ENCODE assay signal across 26 mouse cellular contexts in the genomic region with DNA sequence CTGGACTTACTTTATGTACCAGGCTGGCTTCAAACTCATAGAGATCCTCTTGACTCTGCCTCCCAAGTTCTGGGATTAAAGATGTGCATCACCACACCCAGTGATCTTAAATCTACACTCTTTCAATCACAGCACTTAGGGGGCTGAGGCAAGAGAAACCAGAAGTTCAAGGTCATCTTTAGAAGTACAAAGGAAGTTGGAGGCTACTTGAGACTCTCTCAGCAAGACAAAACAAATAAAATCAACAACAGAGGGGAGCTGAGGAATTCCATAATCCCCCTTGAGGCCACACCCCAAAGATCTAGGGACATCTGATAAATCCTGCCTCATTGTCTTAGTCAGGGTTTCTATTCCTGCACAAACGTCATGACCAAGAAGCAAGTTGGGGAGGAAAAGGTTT. TPM values are rescaled to one million over a fixed set of nuclear protein-coding genes. Genes with fewer than 3 reads are reported as not detected.
DNase-seq lines count a peak whose midpoint lies in the region; ATAC-seq and TF ChIP-seq lines count a peak whose summit lies in the region.
"Had no signal": no experiment of that assay in that cellular context is flagged by ENCODE, and none has a peak within 500 bp of the region (broad histone marks: within the 10 kb centered on the region; RNA-seq: fewer than 3 reads in every experiment).

No protein-coding gene starts in this region.

- 25% methylated on average over 1 of the region's 1 CpGs for WGBS in heart, embryonic 12.5 days
- WGBS in kidney, postnatal 0 days: 10% methylated on average over 1 of the region's 1 CpGs
- 37% methylated on average over 1 of the region's 1 CpGs for WGBS in kidney, embryonic 15.5 days

- no peak for TF ChIP-seq CTCF in kidney, postnatal 0 days (IDR thresholded peaks at IDR 0.05; ENCODE audit: low read depth)

- H3K36me3 ChIP-seq in heart, embryonic 12.5 days: no peaks in the 10 kb centered on the region
- H3K36me3 ChIP-seq in kidney, postnatal 0 days (ENCODE audit: insufficient read depth, low read length): no peaks in the 10 kb centered on the region
- H3K36me3 ChIP-seq in kidney, embryonic 15.5 days: 0 out of 2 replicates have a peak, but pooled peaks cover 3% of the 10 kb centered on the region
- H3K36me3 ChIP-seq: embryonic facial prominence, embryonic 13.5 days; embryonic facial prominence, embryonic 15.5 days; forebrain, embryonic 10.5 days; forebrain, embryonic 12.5 days had no signal

- H3K27ac ChIP-seq in heart, embryonic 12.5 days (ENCODE audit: poor library complexity, severe bottlenecking): no peak overlapping the region
- peak overlapping the region; percentile 20; the same call in 1 of the 2 replicates for H3K27ac ChIP-seq in kidney, postnatal 0 days
- no peak overlapping the region for H3K27ac ChIP-seq in kidney, embryonic 15.5 days
- H3K27ac ChIP-seq: embryonic facial prominence, embryonic 13.5 days; embryonic facial prominence, embryonic 15.5 days; forebrain, embryonic 10.5 days; forebrain, embryonic 12.5 days had no signal

- no peak overlapping the region for H3K4me2 ChIP-seq in heart, embryonic 12.5 days
- H3K4me2 ChIP-seq in kidney, postnatal 0 days (ENCODE audit: low read length): no peak overlapping the region
- H3K4me2 ChIP-seq in kidney, embryonic 15.5 days: no peak overlapping the region
- H3K4me2 ChIP-seq: embryonic facial prominence, embryonic 13.5 days; embryonic facial prominence, embryonic 15.5 days; forebrain, embryonic 12.5 days had no signal

- H3K4me1 ChIP-seq in heart, embryonic 12.5 days (replicated peaks): 0 out of 2 replicates have a peak, but pooled peaks cover 4% of the 10 kb centered on the region
- no peaks in the 10 kb centered on the region for H3K4me1 ChIP-seq in kidney, postnatal 0 days (replicated peaks; ENCODE audit: insufficient read depth, low read length)
- H3K4me1 ChIP-seq in kidney, embryonic 15.5 days: peaks cover 6% of the 10 kb centered on the region; the same call in 1 of the 2 replicates
- H3K4me1 ChIP-seq: forebrain, embryonic 10.5 days; forebrain, embryonic 12.5 days had no signal

- peak; percentile 75 for DNase-seq in heart, adult 11 months
- no peak for DNase-seq in kidney, postnatal 0 days (ENCODE audit: low spot score)
- DNase-seq in R1 (ENCODE audit: low read depth, low spot score): peak; percentile 97
- no peak for DNase-seq in cerebellum, adult 9-11 months
- DNase-seq in frontal cortex, postnatal 10 days (ENCODE audit: low spot score in 2 of 2): no peak
- DNase-seq: adrenal gland, adult 8-10 months; adrenal gland, postnatal 14 days; adrenal gland, postnatal 36 days; B cell, adult 2 months; cerebellum, adult 18-20 months; cerebellum, adult 8-10 months; cerebellum, postnatal 10 days; cerebellum, postnatal 25 days had no signal

- H3K27me3 ChIP-seq in heart, embryonic 12.5 days (replicated peaks): no peaks in the 10 kb centered on the region
- no peaks in the 10 kb centered on the region for H3K27me3 ChIP-seq in kidney, postnatal 0 days (ENCODE audit: insufficient read depth, low read length)
- H3K27me3 ChIP-seq in kidney, embryonic 15.5 days: no peaks in the 10 kb centered on the region
- H3K27me3 ChIP-seq: embryonic facial prominence, embryonic 13.5 days; embryonic facial prominence, embryonic 15.5 days; forebrain, embryonic 12.5 days; Patski had no signal

- H3K4me3 ChIP-seq in heart, embryonic 12.5 days: no peak overlapping the region
- H3K4me3 ChIP-seq in kidney, postnatal 0 days (replicated peaks; ENCODE audit: low read depth, low read length): no peak overlapping the region
- no peak overlapping the region for H3K4me3 ChIP-seq in kidney, embryonic 15.5 days (replicated peaks)
- H3K4me3 ChIP-seq: embryonic facial prominence, embryonic 13.5 days; embryonic facial prominence, embryonic 15.5 days; erythroblast, embryonic 14.5 days; forebrain, embryonic 10.5 days; forebrain, embryonic 12.5 days had no signal

- ATAC-seq in heart, embryonic 12.5 days (ENCODE audit: insufficient number of reproducible peaks, low FRiP score): no peak
- ATAC-seq in kidney, postnatal 0 days (replicated peaks; ENCODE audit: low FRiP score, low read depth): no peak
- ATAC-seq in kidney, embryonic 15.5 days (replicated peaks; ENCODE audit: low FRiP score): no peak
- ATAC-seq: activated CD4-positive, CD25-positive, alpha-beta regulatory T cell, adult 4 months; CD4-positive, CD25-positive, alpha-beta regulatory T cell, adult 4 months; forebrain, embryonic 14.5 days; forebrain, embryonic 16.5 days; Patski had no signal

- H3K9me3 ChIP-seq in heart, embryonic 12.5 days (replicated peaks): no peaks in the 10 kb centered on the region
- no peaks in the 10 kb centered on the region for H3K9me3 ChIP-seq in kidney, postnatal 0 days (replicated peaks; ENCODE audit: low read length)
- no peaks in the 10 kb centered on the region for H3K9me3 ChIP-seq in kidney, embryonic 15.5 days (replicated peaks)
- H3K9me3 ChIP-seq: embryonic facial prominence, embryonic 13.5 days; embryonic facial prominence, embryonic 15.5 days; forebrain, embryonic 10.5 days; forebrain, embryonic 12.5 days; G1E had no signal

- H3K9ac ChIP-seq in heart, embryonic 12.5 days: no peak overlapping the region
- no peak overlapping the region for H3K9ac ChIP-seq in kidney, postnatal 0 days (ENCODE audit: low read depth, low read length)
- no peak overlapping the region for H3K9ac ChIP-seq in kidney, embryonic 15.5 days
- H3K9ac ChIP-seq: embryonic facial prominence, embryonic 13.5 days; embryonic facial prominence, embryonic 15.5 days; forebrain, embryonic 12.5 days had no signal

RNA-seq across cellular contexts. Expression of a gene that starts 18.3 kb away (rescaled TPM):
- polyA plus RNA-seq in heart, embryonic 12.5 days (2016; fragmentation: Nextera tagmentation; extraction: Ambion mirVana): 18.9 and 20.8 TPM in 2 replicates
- 15.8 and 16.3 TPM in 2 replicates for polyA plus RNA-seq in kidney, postnatal 0 days (2015; fragmentation: Nextera tagmentation; extraction: Ambion mirVana)
- polyA plus RNA-seq in kidney, embryonic 15.5 days (2015; fragmentation: Nextera tagmentation; extraction: Ambion mirVana): 16.4 and 20.9 TPM in 2 replicates
- polyA plus RNA-seq: activated CD4-positive, CD25-positive, alpha-beta regulatory T cell, adult 4 months; erythroblast, embryonic 14.5 days; G1E had no signal

RNA-seq across cellular contexts. Expression of a gene that starts 36.2 kb away (rescaled TPM):
- polyA plus RNA-seq in heart, embryonic 12.5 days (2016; fragmentation: Nextera tagmentation; extraction: Ambion mirVana): 87.7 and 90.9 TPM in 2 replicates
- 170 and 194 TPM in 2 replicates for polyA plus RNA-seq in kidney, postnatal 0 days (2015; fragmentation: Nextera tagmentation; extraction: Ambion mirVana)
- 133 and 143 TPM in 2 replicates for polyA plus RNA-seq in kidney, embryonic 15.5 days (2015; fragmentation: Nextera tagmentation; extraction: Ambion mirVana)

RNA-seq across cellular contexts. Expression of a gene that starts 59.3 kb away (rescaled TPM):
- 83.0 and 85.9 TPM in 2 replicates for polyA plus RNA-seq in heart, embryonic 12.5 days (2016; fragmentation: Nextera tagmentation; extraction: Ambion mirVana)
- 95.6 and 98.7 TPM in 2 replicates for polyA plus RNA-seq in kidney, postnatal 0 days (2015; fragmentation: Nextera tagmentation; extraction: Ambion mirVana)
- 99.5 and 106 TPM in 2 replicates for polyA plus RNA-seq in kidney, embryonic 15.5 days (2015; fragmentation: Nextera tagmentation; extraction: Ambion mirVana)

Comparison
In these comparisons a context has a peak if more than half of its experiments do, and no peak if none do; other contexts are left out.
1. DNase-seq: peak in heart, adult 11 months (single experiment) and R1 (single experiment); none in kidney, postnatal 0 days (single experiment), cerebellum, adult 9-11 months (single experiment) and frontal cortex, postnatal 10 days (0 of 2).